Comparison of ENCODE assay signal across 7 mouse cellular contexts in genomic region chr8:107587995-107588780, GRCm38 (mm10). TPM values are rescaled to one million over a fixed set of nuclear protein-coding genes. Genes with fewer than 3 reads are reported as not detected.
DNase-seq lines count a peak whose midpoint lies in the region; ATAC-seq lines count a peak whose summit lies in the region.

TSS of gene Psmd7 (minus strand) at chr8:107588464.

- peak within 1 kb of the TSS; percentile 62 for H3K4me2 ChIP-seq in embryonic facial prominence, embryonic 11.5 days (ENCODE audit: low read depth, low read length)
- H3K4me2 ChIP-seq in limb, embryonic 11.5 days (ENCODE audit: low read depth, severe bottlenecking): peak within 1 kb of the TSS; percentile 63
- H3K4me2 ChIP-seq in midbrain, embryonic 14.5 days (ENCODE audit: low read length): peak within 1 kb of the TSS; percentile 90

- peak within 1 kb of the TSS; percentile 93 for H3K9ac ChIP-seq in embryonic facial prominence, embryonic 11.5 days (replicated peaks; ENCODE audit: low read length)
- peak within 1 kb of the TSS; percentile 91 for H3K9ac ChIP-seq in limb, embryonic 11.5 days (ENCODE audit: low read length)
- H3K9ac ChIP-seq in midbrain, embryonic 14.5 days (replicated peaks; ENCODE audit: low read length): peak within 1 kb of the TSS; percentile 92

- H3K36me3 ChIP-seq in embryonic facial prominence, embryonic 11.5 days (replicated peaks; ENCODE audit: control insufficient read depth, insufficient read depth, low read depth, low read length): peaks cover 4% of the 10 kb centered on the region; the same call in 1 of the 2 replicates
- peaks cover 17% of the 10 kb centered on the region for H3K36me3 ChIP-seq in limb, embryonic 11.5 days (ENCODE audit: control insufficient read depth, insufficient read depth, low read length)
- H3K36me3 ChIP-seq in midbrain, embryonic 14.5 days (ENCODE audit: control insufficient read depth, insufficient read depth, low read length): peaks cover 26% of the 10 kb centered on the region

- no peaks in the 10 kb centered on the region for H3K9me3 ChIP-seq in embryonic facial prominence, embryonic 11.5 days (replicated peaks; ENCODE audit: control insufficient read depth, low read length)
- H3K9me3 ChIP-seq in limb, embryonic 11.5 days (ENCODE audit: control insufficient read depth, low read length): no peaks in the 10 kb centered on the region
- no peaks in the 10 kb centered on the region for H3K9me3 ChIP-seq in midbrain, embryonic 14.5 days (ENCODE audit: control insufficient read depth, low read length)

- H3K4me1 ChIP-seq in embryonic facial prominence, embryonic 11.5 days (ENCODE audit: control insufficient read depth, insufficient read depth, low read length): no peaks in the 10 kb centered on the region
- no peaks in the 10 kb centered on the region for H3K4me1 ChIP-seq in limb, embryonic 11.5 days (ENCODE audit: control insufficient read depth, insufficient read depth, low read length)
- peaks cover 4% of the 10 kb centered on the region; the same call in 1 of the 2 replicates for H3K4me1 ChIP-seq in midbrain, embryonic 14.5 days (ENCODE audit: control insufficient read depth, insufficient read depth, low read length)

- peak within 1 kb of the TSS; percentile 93 for H3K4me3 ChIP-seq in embryonic facial prominence, embryonic 11.5 days (ENCODE audit: low read depth, low read length)
- peak within 1 kb of the TSS; percentile 76 for H3K4me3 ChIP-seq in limb, embryonic 11.5 days (ENCODE audit: low read depth, low read length)
- H3K4me3 ChIP-seq in midbrain, embryonic 14.5 days (replicated peaks; ENCODE audit: low read depth, low read length): peak within 1 kb of the TSS; percentile 93

- H3K27ac ChIP-seq in embryonic facial prominence, embryonic 11.5 days (replicated peaks; ENCODE audit: low read depth, low read length): peak within 1 kb of the TSS; percentile 47; the same call in 1 of the 2 replicates
- H3K27ac ChIP-seq in limb, embryonic 11.5 days (replicated peaks; ENCODE audit: low read depth, low read length): peak within 1 kb of the TSS; percentile 23
- peak within 1 kb of the TSS; percentile 89 for H3K27ac ChIP-seq in midbrain, embryonic 14.5 days (replicated peaks; ENCODE audit: low read depth, low read length)

- ATAC-seq in embryonic facial prominence, embryonic 11.5 days (replicated peaks; ENCODE audit: insufficient number of reproducible peaks, low FRiP score, low TSS enrichment, low read depth): peak; percentile 93
- ATAC-seq in limb, embryonic 11.5 days (ENCODE audit: insufficient number of reproducible peaks, low FRiP score, low TSS enrichment, low read depth): peak; percentile 91
- peak; percentile 95 for ATAC-seq in midbrain, embryonic 14.5 days (ENCODE audit: low FRiP score, low TSS enrichment)

- WGBS in embryonic facial prominence, embryonic 11.5 days: 2% methylated on average over 65 of the region's 65 CpGs
- WGBS in limb, embryonic 11.5 days: 1% methylated on average over 65 of the region's 65 CpGs
- 2% methylated on average over 65 of the region's 65 CpGs for WGBS in midbrain, embryonic 14.5 days

- peak; percentile 97 for DNase-seq in adrenal gland, postnatal 14 days
- DNase-seq in embryonic facial prominence, embryonic 11.5 days (ENCODE audit: low spot score): peak; percentile 98
- peak; percentile 99 for DNase-seq in heart, adult 11 months
- peak; percentile 95 for DNase-seq in kidney, adult 18-20 months
- DNase-seq in limb, embryonic 11.5 days (ENCODE audit: low spot score): peak; percentile 96
- DNase-seq in midbrain, embryonic 14.5 days: peak; percentile 98
- DNase-seq in spleen, adult 18-20 months: peak; percentile 85 to 93

- no peaks in the 10 kb centered on the region for H3K27me3 ChIP-seq in embryonic facial prominence, embryonic 11.5 days (ENCODE audit: control insufficient read depth, insufficient read depth, low read length)
- no peaks in the 10 kb centered on the region for H3K27me3 ChIP-seq in limb, embryonic 11.5 days (ENCODE audit: control insufficient read depth, insufficient read depth, low read length)
- H3K27me3 ChIP-seq in midbrain, embryonic 14.5 days (ENCODE audit: control insufficient read depth, insufficient read depth, low read length): no peaks in the 10 kb centered on the region

RNA-seq across cellular contexts. Expression of gene Psmd7, which starts in this region (rescaled TPM):
- total RNA-seq in adrenal gland, postnatal 14 days (2021): 98.0 and 98.6 TPM in 2 replicates
- polyA plus RNA-seq in embryonic facial prominence, embryonic 11.5 days (2014; fragmentation: Nextera tagmentation; extraction: Ambion mirVana): 350 and 362 TPM in 2 replicates
- 409 and 415 TPM in 2 replicates for polyA plus RNA-seq in limb, embryonic 11.5 days (2014; fragmentation: Nextera tagmentation; extraction: Ambion mirVana)
- 233 and 237 TPM in 2 replicates for polyA plus RNA-seq in midbrain, embryonic 14.5 days (2014; fragmentation: Nextera tagmentation; extraction: Ambion mirVana)

Comparison
In these comparisons a context has a peak if more than half of its experiments do, and no peak if none do; other contexts are left out.
1. Peak in every context shown above with its lines: DNase-seq, ATAC-seq, H3K4me3 ChIP-seq and H3K27ac ChIP-seq.
2. H3K27ac ChIP-seq: peak in every context shown above with its lines; median percentile 89 in midbrain, embryonic 14.5 days; 47 in embryonic facial prominence, embryonic 11.5 days; 23 in limb, embryonic 11.5 days.